Mouse (Mus musculus) stomach, embryonic 16.5 days (tissue): ENCODE measurements around the gene Ccser2. TPM values are rescaled to one million over a fixed set of nuclear protein-coding genes. Genes with fewer than 3 reads are reported as not detected.

Experiments
- ATAC-seq: fragments of 200-750 bp; cut with Nextera tagmentation; 2 replicates; pipeline ENCODE4 v1.8.0; 2017; ENCODE audit warnings: moderate number of reproducible peaks, moderate TSS enrichment; ENCODE audit not compliant: insufficient read depth, low FRiP score
- H3K27ac ChIP-seq: fragments of 300-500 bp; sonication (generic); 2 replicates; pipeline ENCODE4 v1.5.1; 2014; ENCODE audit warnings: low read length
- H3K27me3 ChIP-seq: fragments of 300-500 bp; sonication (generic); 2 replicates; pipeline ENCODE4 v1.6.1; 2014; ENCODE audit warnings: low read length, control low read depth, mixed read lengths; ENCODE audit not compliant: control insufficient read depth, insufficient read depth
- H3K36me3 ChIP-seq: fragments of 300-500 bp; sonication (generic); 2 replicates; pipeline ENCODE4 v1.6.1; 2014; ENCODE audit warnings: low read length; ENCODE audit not compliant: control insufficient read depth, insufficient read depth
- H3K4me1 ChIP-seq: fragments of 300-500 bp; sonication (generic); 2 replicates; pipeline ENCODE4 v1.6.1; 2014; ENCODE audit warnings: low read length, control low read depth, mixed read lengths; ENCODE audit not compliant: control insufficient read depth, insufficient read depth
- H3K4me2 ChIP-seq: fragments of 300-500 bp; sonication (generic); 2 replicates; pipeline ENCODE4 v1.6.1; 2014; ENCODE audit warnings: low read depth, low read length, mixed read lengths
- H3K4me3 ChIP-seq: fragments of 300-500 bp; sonication (generic); replicated peaks from 2 replicates; pipeline ENCODE4 v1.5.1; 2014; ENCODE audit warnings: mild to moderate bottlenecking, low read length
- H3K9ac ChIP-seq: fragments of 300-500 bp; sonication (generic); 2 replicates; pipeline ENCODE4 v1.6.1; 2014; ENCODE audit warnings: low read length
- H3K9me3 ChIP-seq: fragments of 300-500 bp; sonication (generic); replicated peaks from 2 replicates; pipeline ENCODE4 v1.6.1; 2016; ENCODE audit warnings: low read length, control low read depth; ENCODE audit not compliant: control insufficient read depth
- WGBS: fragments of 180-500 bp; shearing (Covaris S2); extraction: QIAGEN DNeasy Blood & Tissue Kit; methylation state at CpG from one replicate; pipeline ENCODE4 v1.1.7; 2014; 5-methylcytosine and 5-hydroxymethylcytosine counted together
- polyA plus RNA-seq: library from polyadenylated mRNA; unstranded; fragments of >200 nt; fragmentation: Nextera tagmentation; extraction: Ambion mirVana; gene quantifications from 2 replicates; pipeline ENCODE4 v1.2.1, GENCODE M21; 2015

Ccser2 gene
- polyA plus RNA-seq, 1 experiment from 2014 or later = 26.0 TPM

DNA sequence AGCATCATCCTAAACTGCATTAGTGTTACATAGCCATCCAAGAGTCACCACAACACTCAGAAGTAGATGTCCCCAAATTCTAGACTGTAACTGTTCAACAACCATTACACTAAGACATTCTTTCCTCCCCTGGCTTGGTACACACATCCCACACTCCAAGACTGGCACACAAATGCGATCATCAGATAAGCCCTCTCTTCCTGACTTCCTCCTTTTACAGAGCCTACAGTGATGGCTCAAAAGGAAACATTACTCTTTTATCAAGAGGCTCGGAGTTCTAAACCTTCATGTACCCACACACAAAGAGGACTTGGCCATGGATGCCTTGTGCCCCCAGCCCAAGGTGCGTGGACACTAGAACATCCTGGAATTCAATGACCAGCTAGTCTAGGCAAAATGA lies 45.2 kb downstream of the Ccser2 start:
- Histone ChIP-seq H3K27ac (no peak overlapping the region), H3K4me2 (no peak overlapping the region), H3K4me3 (no peak overlapping the region), H3K9ac (no peak overlapping the region), H3K27me3 (no peaks in the 10 kb centered on the region), H3K4me1 (peaks cover 3% of the 10 kb centered on the region; the same call in 1 of the 2 replicates), H3K36me3 (no peaks in the 10 kb centered on the region), H3K9me3 (no peaks in the 10 kb centered on the region)
- ATAC-seq = no peak
- 85% methylated on average over 3 of the region's 3 CpGs for WGBS

DNA sequence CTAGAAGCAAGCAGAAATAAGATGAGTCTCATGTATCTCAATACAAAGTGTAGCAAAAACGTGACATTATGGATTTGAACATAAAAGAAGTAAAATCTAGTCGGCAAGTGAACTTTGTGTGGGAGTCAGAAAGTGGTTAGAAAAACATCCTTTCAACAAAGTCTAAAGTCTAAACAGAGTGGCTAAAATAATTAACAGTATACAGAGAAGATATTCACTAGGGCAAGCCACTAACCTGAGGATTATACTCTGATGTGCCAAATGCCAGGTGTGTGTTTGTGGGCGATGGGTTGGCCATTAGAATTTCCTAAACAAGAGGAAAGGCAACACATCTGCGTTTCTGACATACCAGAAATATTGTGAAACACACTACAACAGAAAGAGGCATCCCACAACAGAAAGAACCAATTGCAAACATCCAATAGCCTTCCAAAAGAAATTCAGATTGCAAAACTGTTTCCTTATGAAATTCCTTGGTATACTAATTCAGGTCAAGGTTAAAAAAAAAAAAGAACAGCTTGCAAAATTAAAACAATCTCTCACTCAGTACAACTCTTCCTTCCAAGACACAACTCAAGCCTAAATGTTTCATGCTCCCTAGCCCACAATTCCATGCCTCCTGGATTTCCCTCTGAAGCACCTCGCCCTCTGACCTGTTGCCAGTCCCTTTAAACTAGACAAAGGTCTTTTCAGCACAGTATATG lies 47.1 kb downstream of the Ccser2 start:
- Histone ChIP-seq H3K4me3 (no peak overlapping the region), H3K9me3 (no peaks in the 10 kb centered on the region), H3K4me1 (peaks cover 3% of the 10 kb centered on the region), H3K4me2 (no peak overlapping the region), H3K27ac (no peak overlapping the region), H3K27me3 (no peaks in the 10 kb centered on the region), H3K9ac (no peak overlapping the region), H3K36me3 (no peaks in the 10 kb centered on the region)
- ATAC-seq = no peak
- WGBS = 88% methylated on average over 5 of the region's 5 CpGs

DNA sequence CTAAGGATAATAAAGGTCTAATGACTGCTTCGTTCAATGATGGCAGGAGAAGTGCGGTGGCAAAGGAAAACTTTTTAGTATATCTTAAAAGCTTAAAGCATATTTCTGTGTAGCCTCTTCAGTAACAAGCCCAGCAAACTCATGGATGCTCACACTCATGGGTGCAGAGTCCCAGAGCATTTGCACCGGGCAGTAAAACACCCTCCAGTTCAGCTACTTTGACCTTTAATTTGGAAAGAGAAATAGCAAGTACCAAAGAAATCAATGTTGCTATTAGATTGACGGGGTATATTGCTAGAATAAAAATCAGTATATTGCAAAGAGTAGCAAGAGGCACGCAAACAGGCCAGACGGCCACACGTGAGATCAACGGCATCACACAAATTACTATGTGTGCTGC lies 48.7 kb downstream of the Ccser2 start:
- ATAC-seq = no peak
- 91% methylated on average over 8 of the region's 8 CpGs for WGBS
- H3K4me1 ChIP-seq = peaks cover 3% of the 10 kb centered on the region
- no peak overlapping the region for H3K4me2 ChIP-seq
- H3K9ac ChIP-seq = no peak overlapping the region
- no peak overlapping the region for H3K4me3 ChIP-seq
- no peaks in the 10 kb centered on the region for H3K36me3 ChIP-seq
- H3K27ac ChIP-seq = no peak overlapping the region; the same call in 1 of the 2 replicates
- H3K9me3 ChIP-seq = no peaks in the 10 kb centered on the region
- no peaks in the 10 kb centered on the region for H3K27me3 ChIP-seq

DNA sequence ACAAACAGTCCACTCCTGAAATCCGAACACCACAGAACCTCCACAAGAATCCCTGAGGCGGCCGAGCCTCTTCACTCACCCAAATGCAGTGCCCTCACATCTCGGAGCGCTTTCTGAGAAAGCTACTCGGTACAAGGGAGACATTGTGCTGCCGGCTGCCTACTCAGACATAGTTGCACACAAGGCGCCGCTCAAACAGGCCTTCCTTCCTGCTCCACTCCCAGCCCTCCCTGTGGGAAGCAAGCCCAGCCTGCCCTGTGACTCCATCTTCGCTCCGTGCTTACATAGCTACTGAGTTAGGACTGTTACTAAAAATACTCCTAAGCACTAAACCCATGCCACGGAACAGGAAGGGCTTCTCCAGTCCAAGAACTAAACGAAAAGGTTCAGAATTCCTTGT lies 49.4 kb downstream of the Ccser2 start:
- peaks cover 3% of the 10 kb centered on the region for H3K4me1 ChIP-seq
- no peaks in the 10 kb centered on the region for H3K9me3 ChIP-seq
- H3K4me3 ChIP-seq = peak overlapping the region; percentile 31
- no peaks in the 10 kb centered on the region for H3K27me3 ChIP-seq
- peak overlapping the region; percentile 92 for H3K27ac ChIP-seq
- H3K9ac ChIP-seq = peak overlapping the region; percentile 65
- ATAC-seq = peak; percentile 95
- WGBS = 37% methylated on average over 13 of the region's 13 CpGs
- H3K4me2 ChIP-seq = peak overlapping the region; percentile 50
- no peaks in the 10 kb centered on the region for H3K36me3 ChIP-seq

DNA sequence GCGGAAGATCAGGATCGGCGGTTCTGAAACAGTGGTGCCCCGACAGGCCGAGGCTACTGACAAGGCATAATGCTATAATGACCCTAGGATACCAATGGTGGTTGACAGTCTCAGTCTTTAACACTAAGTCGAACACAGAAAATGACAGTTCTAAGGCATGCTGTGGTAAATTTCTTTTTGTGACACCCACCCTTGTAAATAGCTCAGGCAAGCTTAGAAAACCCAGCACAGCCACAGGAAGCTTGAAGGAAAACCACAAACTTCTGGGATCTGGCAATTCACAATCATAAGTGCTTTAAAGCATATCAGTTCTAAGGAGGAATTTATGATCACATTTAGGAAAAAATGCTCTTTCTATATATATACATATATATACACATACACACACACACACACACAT lies 53.4 kb downstream of the Ccser2 start:
- H3K9me3 ChIP-seq = no peaks in the 10 kb centered on the region
- no peak for ATAC-seq
- H3K4me2 ChIP-seq = no peak overlapping the region
- no peaks in the 10 kb centered on the region for H3K27me3 ChIP-seq
- WGBS = 89% methylated on average over 6 of the region's 6 CpGs
- no peak overlapping the region for H3K9ac ChIP-seq
- no peak overlapping the region for H3K27ac ChIP-seq
- no peaks in the 10 kb centered on the region for H3K36me3 ChIP-seq
- H3K4me1 ChIP-seq = peaks cover 3% of the 10 kb centered on the region
- H3K4me3 ChIP-seq = no peak overlapping the region

DNA sequence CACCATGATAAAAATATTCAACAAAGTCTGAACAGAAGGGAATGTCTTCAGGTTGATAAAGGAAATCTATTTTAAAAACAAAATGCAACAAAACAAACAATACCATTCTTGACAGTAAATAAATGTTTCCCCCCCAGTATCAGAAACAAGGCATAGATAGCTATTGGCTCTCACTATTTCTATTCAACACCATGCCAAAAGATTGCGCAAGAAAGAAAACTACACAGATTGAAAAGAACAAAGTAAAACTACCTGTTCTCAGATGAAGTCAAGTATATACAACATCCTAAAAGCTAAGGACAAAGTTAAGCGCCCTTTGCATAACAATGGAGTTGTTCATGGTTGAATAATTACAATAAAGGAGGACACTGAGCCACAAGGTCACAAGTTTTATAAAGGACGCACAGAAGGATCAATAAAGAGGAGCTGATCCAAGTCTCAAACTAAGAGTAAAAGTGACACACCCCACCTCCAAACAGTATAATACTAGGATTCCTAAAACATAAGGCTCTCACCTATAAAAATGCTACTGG lies 54.0 kb downstream of the Ccser2 start:
- no peak overlapping the region for H3K27ac ChIP-seq
- H3K27me3 ChIP-seq = no peaks in the 10 kb centered on the region
- H3K9ac ChIP-seq = no peak overlapping the region
- H3K4me3 ChIP-seq = no peak overlapping the region
- 86% methylated on average over 3 of the region's 3 CpGs for WGBS
- no peak for ATAC-seq
- H3K36me3 ChIP-seq = no peaks in the 10 kb centered on the region
- peaks cover 2% of the 10 kb centered on the region for H3K4me1 ChIP-seq
- no peaks in the 10 kb centered on the region for H3K9me3 ChIP-seq
- H3K4me2 ChIP-seq = no peak overlapping the region

DNA sequence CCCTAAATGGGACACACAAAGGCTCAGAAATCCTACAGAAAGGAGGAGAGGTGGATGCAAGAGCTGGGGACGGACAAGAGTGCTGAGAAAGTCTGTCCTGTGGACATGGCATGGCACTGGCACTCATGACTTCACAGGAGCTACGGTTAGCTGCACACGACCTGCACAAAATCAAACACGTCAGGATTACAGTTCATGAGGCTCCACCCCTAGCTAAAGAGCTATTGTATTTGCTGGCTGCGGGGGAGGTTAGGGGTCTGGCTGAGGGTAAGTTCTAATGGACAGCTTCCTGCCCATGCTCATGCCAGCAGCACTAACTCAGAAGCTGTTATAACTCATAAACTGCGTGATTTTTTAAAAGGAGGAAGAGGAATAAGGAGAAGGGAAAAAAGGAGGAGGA lies 56.8 kb downstream of the Ccser2 start:
- no peak overlapping the region for H3K4me3 ChIP-seq
- no peak overlapping the region for H3K9ac ChIP-seq
- WGBS = 41% methylated on average over 6 of the region's 6 CpGs
- no peak overlapping the region for H3K27ac ChIP-seq
- no peaks in the 10 kb centered on the region for H3K4me1 ChIP-seq
- H3K36me3 ChIP-seq = no peaks in the 10 kb centered on the region
- H3K27me3 ChIP-seq = no peaks in the 10 kb centered on the region
- no peaks in the 10 kb centered on the region for H3K9me3 ChIP-seq
- H3K4me2 ChIP-seq = no peak overlapping the region
- no peak for ATAC-seq

DNA sequence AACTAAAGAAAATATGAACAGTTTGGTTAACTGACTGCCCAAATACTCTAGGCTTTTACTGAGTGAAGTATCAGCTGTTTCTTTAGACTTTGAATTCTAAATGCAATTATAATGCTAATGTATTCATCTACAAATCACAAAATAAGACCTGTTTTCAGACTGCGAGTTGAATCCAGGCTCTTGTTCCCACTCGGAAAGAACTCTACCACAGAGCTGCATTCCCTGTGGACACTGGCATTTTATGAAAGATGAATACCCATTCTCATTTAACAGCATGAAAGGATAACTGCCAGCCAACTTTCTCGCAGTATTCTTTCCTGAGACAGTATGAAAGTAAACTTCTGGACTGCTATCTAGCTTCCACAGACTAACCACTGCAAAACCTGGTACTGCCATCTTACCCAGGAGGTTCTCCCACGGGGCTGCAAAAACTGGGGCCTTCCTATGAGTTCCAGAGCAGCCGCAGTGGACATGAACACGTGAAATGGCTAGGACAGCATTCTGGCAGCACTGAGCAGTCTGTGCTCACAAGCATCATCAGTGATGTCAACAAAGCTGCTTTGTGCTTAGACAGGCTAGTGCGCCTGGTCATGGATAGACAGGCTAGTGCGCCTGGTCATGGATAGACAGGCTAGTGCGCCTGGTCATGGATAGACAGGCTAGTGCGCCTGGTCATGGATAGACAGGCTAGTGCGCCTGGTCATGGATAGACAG lies 62.6 kb downstream of the Ccser2 start:
- no peaks in the 10 kb centered on the region for H3K9me3 ChIP-seq
- no peak overlapping the region for H3K4me2 ChIP-seq
- H3K9ac ChIP-seq = no peak overlapping the region
- no peaks in the 10 kb centered on the region for H3K4me1 ChIP-seq
- no peak overlapping the region for H3K27ac ChIP-seq
- ATAC-seq = no peak
- 87% methylated on average over 9 of the region's 11 CpGs for WGBS
- H3K4me3 ChIP-seq = no peak overlapping the region
- no peaks in the 10 kb centered on the region for H3K36me3 ChIP-seq
- H3K27me3 ChIP-seq = no peaks in the 10 kb centered on the region

DNA sequence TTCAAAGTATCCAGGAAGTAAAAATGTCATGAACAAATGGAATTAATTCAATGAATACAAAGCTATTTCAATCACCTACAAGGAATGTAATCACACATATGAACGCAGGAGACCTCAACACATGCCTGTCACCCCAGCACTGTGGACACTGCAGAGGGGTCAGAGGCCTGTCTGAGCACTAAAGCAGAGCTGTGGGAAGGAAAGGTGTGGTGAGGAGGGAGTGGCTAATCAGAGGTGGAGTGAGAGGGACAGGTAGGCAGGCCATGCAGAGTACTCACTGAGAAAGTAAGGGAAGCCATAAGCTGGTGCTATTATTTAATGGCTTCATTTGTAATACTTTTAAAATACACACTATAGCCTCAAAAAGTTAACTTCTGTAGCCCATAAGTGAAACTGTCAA lies 64.4 kb downstream of the Ccser2 start:
- Histone ChIP-seq H3K9me3 (no peaks in the 10 kb centered on the region), H3K27me3 (no peaks in the 10 kb centered on the region), H3K4me3 (no peak overlapping the region), H3K4me1 (no peaks in the 10 kb centered on the region), H3K36me3 (no peaks in the 10 kb centered on the region), H3K27ac (no peak overlapping the region), H3K9ac (no peak overlapping the region), H3K4me2 (no peak overlapping the region)
- no peak for ATAC-seq
- WGBS = 65% methylated on average over 1 of the region's 1 CpGs
